8 mouse cellular contexts compared by ENCODE assay signal in the genomic region with DNA sequence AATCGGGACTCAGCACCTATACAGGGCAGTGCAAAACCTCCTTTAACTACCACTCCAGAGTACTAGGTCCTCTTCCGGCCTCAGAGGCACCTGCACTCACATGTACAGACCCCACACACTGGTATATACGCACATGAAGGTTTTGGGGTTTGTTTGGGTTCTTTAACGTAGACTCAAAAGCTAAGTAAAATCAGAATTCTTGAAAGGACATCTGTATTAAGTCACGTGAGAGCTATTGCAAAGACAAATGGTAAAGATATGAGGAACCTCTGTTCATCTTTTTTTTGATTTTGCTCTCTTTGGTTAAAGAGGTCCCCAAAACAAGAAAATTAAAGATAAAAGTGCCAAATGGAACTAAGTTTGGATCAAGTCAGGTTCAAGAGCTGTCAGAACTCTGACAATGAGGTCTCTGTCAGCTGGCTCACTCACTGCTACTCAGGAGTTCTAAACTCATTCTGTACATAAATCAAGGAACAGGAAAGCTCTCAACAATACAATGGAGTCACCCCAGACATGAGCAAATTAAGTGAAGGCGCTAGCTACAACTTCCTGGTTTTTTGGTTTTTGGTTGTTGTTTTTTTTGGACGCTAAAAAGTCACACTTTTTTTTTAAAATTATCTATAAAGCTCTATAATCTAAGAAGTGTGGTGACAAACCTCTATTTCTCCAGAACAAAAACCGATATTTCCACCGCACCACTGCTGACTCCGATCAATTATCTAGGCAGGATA. TPM values are rescaled to one million over a fixed set of nuclear protein-coding genes. Genes with fewer than 3 reads are reported as not detected.
DNase-seq lines count a peak whose midpoint lies in the region; ATAC-seq lines count a peak whose summit lies in the region.

No protein-coding gene starts in this region.

- no peaks in the 10 kb centered on the region; the same call in 1 of the 2 replicates for H3K36me3 ChIP-seq in lung, embryonic 15.5 days
- H3K36me3 ChIP-seq in neural tube, embryonic 12.5 days: no peaks in the 10 kb centered on the region

- H3K27ac ChIP-seq in lung, embryonic 15.5 days: peak overlapping the region; percentile 99
- H3K27ac ChIP-seq in neural tube, embryonic 12.5 days: peak overlapping the region; percentile 99

- peak overlapping the region; percentile 98 for H3K9ac ChIP-seq in lung, embryonic 15.5 days
- H3K9ac ChIP-seq in neural tube, embryonic 12.5 days: peak overlapping the region; percentile 98

- 25% methylated on average over 10 of the region's 10 CpGs for WGBS in lung, embryonic 15.5 days
- 38% methylated on average over 10 of the region's 10 CpGs for WGBS in neural tube, embryonic 12.5 days

- ATAC-seq in lung, embryonic 15.5 days (ENCODE audit: borderline replicate concordance, extremely low read depth, low FRiP score, low TSS enrichment): no peak
- ATAC-seq in neural tube, embryonic 12.5 days (ENCODE audit: low FRiP score, low read depth): no peak

- peak overlapping the region; percentile 58 for H3K4me2 ChIP-seq in lung, embryonic 15.5 days
- H3K4me2 ChIP-seq in neural tube, embryonic 12.5 days (replicated peaks): peak overlapping the region; percentile 62

- peak overlapping the region; percentile 100 for H3K4me3 ChIP-seq in lung, embryonic 15.5 days
- peak overlapping the region; percentile 96 for H3K4me3 ChIP-seq in neural tube, embryonic 12.5 days

- H3K9me3 ChIP-seq in lung, embryonic 15.5 days: no peaks in the 10 kb centered on the region
- H3K9me3 ChIP-seq in neural tube, embryonic 12.5 days: no peaks in the 10 kb centered on the region

- 0 out of 2 replicates have a peak, but pooled peaks cover 5% of the 10 kb centered on the region for H3K27me3 ChIP-seq in lung, embryonic 15.5 days
- H3K27me3 ChIP-seq in neural tube, embryonic 12.5 days (replicated peaks): no peaks in the 10 kb centered on the region

- DNase-seq in lung, postnatal 10 days: no peak
- DNase-seq in embryo, embryonic 10.5 days (ENCODE audit: low spot score): peak; percentile 34
- peak; percentile 54 for DNase-seq in induced T-regulatory cell, adult 2 months (ENCODE audit: low read depth)
- DNase-seq in frontal cortex, postnatal 36 days (ENCODE audit: low spot score in 2 of 2): no peak
- DNase-seq in kidney, postnatal 36 days: no peak
- no peak for DNase-seq in right cerebral cortex, postnatal 10 days (ENCODE audit: low spot score in 2 of 2)

- H3K4me1 ChIP-seq in lung, embryonic 15.5 days: peaks cover 10% of the 10 kb centered on the region
- H3K4me1 ChIP-seq in neural tube, embryonic 12.5 days: peaks cover 10% of the 10 kb centered on the region

RNA-seq across cellular contexts. Expression of gene Rnf111, which starts 1.1 kb away (rescaled TPM):
- polyA plus RNA-seq in lung, embryonic 15.5 days (2015; fragmentation: Nextera tagmentation; extraction: Ambion mirVana): 25.8 and 27.0 TPM in 2 replicates
- polyA plus RNA-seq in neural tube, embryonic 12.5 days (2016; fragmentation: Nextera tagmentation; extraction: Ambion mirVana): 45.2 and 48.2 TPM in 2 replicates

RNA-seq across cellular contexts. Expression of gene Sltm, which starts 40.1 kb away (rescaled TPM):
- 40.7 and 47.3 TPM in 2 replicates for polyA plus RNA-seq in lung, embryonic 15.5 days (2015; fragmentation: Nextera tagmentation; extraction: Ambion mirVana)
- 73.8 and 83.1 TPM in 2 replicates for polyA plus RNA-seq in neural tube, embryonic 12.5 days (2016; fragmentation: Nextera tagmentation; extraction: Ambion mirVana)

Comparison
In these comparisons a context has a peak if more than half of its experiments do, and no peak if none do; other contexts are left out.
1. DNase-seq: peak in embryo, embryonic 10.5 days (single experiment) and induced T-regulatory cell, adult 2 months (single experiment); none in lung, postnatal 10 days (single experiment), frontal cortex, postnatal 36 days (0 of 2), kidney, postnatal 36 days (0 of 2) and right cerebral cortex, postnatal 10 days (0 of 2).